Mouse (Mus musculus) macrophage (primary cell): ENCODE measurements around the gene N4bp3. TPM values are rescaled to one million over a fixed set of nuclear protein-coding genes. Genes with fewer than 3 reads are reported as not detected.
"Not testable (repeated sequence)": the region's sequence is repeated elsewhere in the genome, so short reads cannot be mapped to it uniquely, and the experiment has no call there.

Experiments
- H3K27ac ChIP-seq: fragments of 350-480 bp; formaldehyde crosslinking; 2 replicates; pipeline ENCODE4 v1.9.0; 2021
- H3K36me3 ChIP-seq: fragments of 350-480 bp; formaldehyde crosslinking; 2 replicates; pipeline ENCODE4 v1.9.0; 2021; ENCODE audit errors: inconsistent target
- H3K4me3 ChIP-seq: fragments of 350-480 bp; formaldehyde crosslinking; 2 replicates; pipeline ENCODE4 v1.9.0; 2021; ENCODE audit errors: inconsistent target
- H3K79me2 ChIP-seq: fragments of 350-480 bp; formaldehyde crosslinking; 2 replicates; pipeline ENCODE4 v1.9.0; 2021; ENCODE audit errors: inconsistent target
- WGBS: methylation state at CpG from one replicate; pipeline ENCODE4 v1.1.7; 2026; ENCODE audit warnings: inconsistent platforms; ENCODE audit not compliant: missing documents; 5-methylcytosine and 5-hydroxymethylcytosine counted together
- polyA plus RNA-seq: library from polyadenylated mRNA; stranded (reverse); fragments of 250-400 nt; gene quantifications from 3 replicates; pipeline ENCODE4 v1.2.4, GENCODE M21; 2018; ENCODE audit warnings: inconsistent platforms

N4bp3 gene
- polyA plus RNA-seq, 1 experiment from 2014 or later: 6.3 TPM

DNA sequence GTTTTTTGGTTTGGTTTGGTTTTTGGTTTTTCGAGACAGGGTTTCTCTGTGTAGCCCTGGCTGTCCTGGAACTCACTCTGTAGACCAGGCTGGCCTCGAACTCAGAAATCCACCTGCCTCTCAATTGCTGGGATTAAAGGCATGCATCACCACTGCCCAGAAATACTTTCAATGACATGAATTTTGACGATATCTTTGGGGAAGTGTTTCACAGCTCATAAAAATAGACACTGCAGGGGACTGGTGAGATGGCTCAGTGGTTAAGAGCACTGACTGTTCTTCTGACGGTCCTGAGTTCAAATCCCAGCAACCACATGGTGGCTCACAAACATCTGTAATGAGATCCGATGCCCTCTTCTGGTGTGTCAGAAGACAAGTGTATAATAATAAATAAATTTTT is 40.7 kb downstream of the N4bp3 start:
- H3K4me3 ChIP-seq, H3K79me2 ChIP-seq, H3K27ac ChIP-seq, H3K36me3 ChIP-seq: not testable (repeated sequence)
- 64% methylated on average over 4 of the region's 5 CpGs for WGBS

DNA sequence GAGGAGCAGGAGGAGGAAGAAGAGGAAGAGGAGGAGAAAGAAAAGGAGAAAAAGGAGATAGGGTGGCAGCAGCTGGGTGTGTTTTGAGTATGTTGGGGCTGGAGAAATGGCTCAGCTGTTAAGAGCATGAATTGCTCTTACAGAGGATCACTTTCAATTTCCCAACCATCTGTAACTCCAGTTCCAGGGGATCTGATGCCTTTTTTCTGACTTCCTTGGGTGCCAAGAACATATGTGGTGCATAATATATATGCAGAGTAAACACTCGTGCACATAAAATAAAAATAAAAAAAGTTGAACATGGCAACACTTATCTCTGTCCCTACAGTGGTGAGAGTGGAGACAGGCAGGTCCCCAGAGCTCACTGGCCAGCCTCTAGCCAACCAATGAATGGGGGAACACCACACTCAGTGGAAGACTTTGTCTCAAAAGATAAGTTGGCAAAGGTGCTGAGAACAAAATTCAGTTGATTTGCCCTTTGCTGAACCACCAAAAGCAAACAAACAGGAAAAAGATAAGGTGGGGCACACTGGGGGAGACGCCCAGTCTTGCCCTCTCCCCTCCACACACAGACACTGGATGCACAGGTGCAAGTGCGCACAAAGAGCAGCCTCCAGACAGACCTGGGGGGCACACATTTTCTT is 41.3 kb downstream of the N4bp3 start:
- no peak overlapping the region for H3K27ac ChIP-seq
- WGBS: 86% methylated on average over 3 of the region's 3 CpGs
- no peak overlapping the region for H3K4me3 ChIP-seq
- H3K79me2 ChIP-seq: peaks cover 15% of the 10 kb centered on the region
- peaks cover 7% of the 10 kb centered on the region for H3K36me3 ChIP-seq

DNA sequence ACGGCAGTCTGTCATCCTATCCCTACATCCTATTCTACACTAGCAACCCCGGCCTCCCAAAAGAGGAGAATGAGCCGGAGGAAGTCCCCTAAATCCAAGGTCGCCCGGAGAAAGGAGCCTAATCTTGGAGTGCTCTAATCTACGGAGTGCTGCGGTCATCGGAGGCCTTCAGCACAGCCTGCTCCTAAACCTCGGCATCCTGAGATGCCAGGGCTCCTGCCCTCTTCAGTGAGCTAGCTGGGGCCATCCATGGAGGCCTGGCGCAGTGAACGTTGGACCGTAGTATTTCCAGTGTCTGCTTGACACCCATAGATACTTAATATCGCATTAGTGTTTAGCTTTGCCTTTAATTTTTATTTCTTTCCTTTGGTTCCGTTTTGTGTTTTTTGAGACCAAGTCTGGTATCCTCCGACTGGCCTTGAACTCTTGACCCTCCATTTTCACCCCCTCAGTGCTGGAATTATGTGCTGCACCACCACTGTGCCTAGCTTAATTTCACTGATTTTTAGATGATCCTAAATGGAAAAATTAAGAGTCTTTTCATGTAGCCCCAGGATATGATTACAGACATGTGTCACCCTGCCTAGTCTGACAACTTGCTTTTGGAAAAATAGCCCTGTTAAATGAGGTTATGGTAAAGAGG is 43.4 kb downstream of the N4bp3 start:
- H3K36me3 ChIP-seq: peaks cover 29% of the 10 kb centered on the region
- peaks cover 36% of the 10 kb centered on the region for H3K79me2 ChIP-seq
- peak overlapping the region; percentile 70 for H3K27ac ChIP-seq
- 14% methylated on average over 15 of the region's 15 CpGs for WGBS
- H3K4me3 ChIP-seq: peak overlapping the region; percentile 48

DNA sequence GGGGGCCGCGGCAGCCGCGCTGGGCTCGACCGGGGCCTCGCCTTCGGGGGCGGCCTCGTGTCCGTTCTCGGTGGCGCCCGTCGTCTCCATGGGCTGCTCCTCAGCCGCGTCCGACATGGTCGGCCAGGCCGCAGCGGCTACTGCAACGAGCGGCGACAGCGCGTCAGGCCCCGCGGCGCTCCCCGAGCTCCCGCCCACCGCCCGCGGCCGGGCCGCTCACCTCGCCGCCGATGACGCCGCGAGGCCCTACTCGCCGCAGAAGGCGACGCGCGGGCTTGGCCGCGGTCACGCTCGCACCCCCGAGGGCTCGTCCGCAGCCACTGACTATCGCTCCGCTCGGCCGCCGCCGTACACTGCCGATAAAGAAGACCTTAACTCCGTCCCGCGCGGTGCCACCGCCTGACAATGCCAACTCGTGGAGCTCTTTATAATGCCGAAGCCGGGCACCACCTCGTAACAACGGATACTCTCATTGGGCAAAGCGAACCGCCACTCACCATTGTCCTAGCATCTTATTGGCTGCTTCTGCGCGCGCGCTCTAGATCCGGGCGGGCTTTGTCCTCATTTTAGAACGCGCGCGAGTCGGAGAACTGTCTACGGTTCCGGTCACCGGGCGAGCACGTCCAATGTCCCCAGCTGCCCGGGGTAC is 44.1 kb downstream of the N4bp3 start, which contains the start of gene Hnrnpab:
Hnrnpab (minus strand) TSS at position 401 of the 649 bp plus-strand sequence.
- Histone ChIP-seq H3K36me3 (peaks cover 35% of the 10 kb centered on the region), H3K4me3 (peak within 1 kb of the TSS; percentile 61)
- WGBS: 1% methylated on average over 84 of the region's 91 CpGs

DNA sequence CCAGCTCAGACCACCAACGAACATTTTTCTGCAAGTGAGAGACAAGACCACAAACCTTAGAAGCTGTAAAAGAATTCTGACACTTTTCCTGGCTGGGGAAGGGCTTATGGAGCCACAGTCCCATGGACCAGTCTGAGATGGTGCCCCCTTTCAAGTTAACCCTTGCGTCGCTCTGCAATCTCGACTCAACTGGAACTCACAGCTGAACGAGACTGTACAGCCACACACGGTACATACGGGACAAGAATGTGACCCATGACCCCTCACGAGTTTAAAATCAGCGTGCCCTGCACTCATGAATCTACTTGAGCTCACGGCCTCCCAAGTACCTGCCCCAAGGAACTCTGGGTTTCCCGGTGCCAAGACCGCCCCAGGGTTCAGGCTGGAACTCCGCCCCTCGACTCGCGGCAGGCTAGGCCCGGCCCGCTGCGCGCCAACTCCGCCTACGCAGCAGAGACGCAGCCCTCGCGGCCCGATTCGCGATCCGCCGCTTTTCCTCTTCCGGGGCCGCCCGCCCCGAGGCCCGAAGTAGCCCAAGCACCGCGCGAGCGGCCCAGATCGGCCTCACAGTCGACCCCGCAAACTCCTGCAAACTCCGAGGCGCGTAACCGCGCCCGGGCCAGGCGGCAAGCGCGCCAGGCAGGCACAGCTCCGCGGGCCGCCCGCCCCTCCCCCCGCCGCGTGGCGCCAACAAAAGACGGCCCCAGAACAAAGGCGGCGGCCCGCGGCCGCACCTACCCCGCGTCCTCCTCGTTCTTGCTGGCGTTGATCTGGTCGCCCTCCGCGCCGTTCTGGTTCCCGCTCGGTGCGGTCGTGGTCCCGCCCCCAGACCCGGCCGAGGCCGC is 44.8 kb downstream of the N4bp3 start:
- 0 out of 2 replicates have a peak overlapping the region, but pooled peaks have one; percentile 0 for H3K27ac ChIP-seq
- H3K4me3 ChIP-seq: peak overlapping the region; percentile 61
- peaks cover 43% of the 10 kb centered on the region for H3K36me3 ChIP-seq
- H3K79me2 ChIP-seq: peaks cover 50% of the 10 kb centered on the region
- WGBS: under 1% methylated on average over 77 of the region's 81 CpGs

More for the DNA sequence above, 44.1 kb downstream of the N4bp3 start, which contains the start of gene Hnrnpab:
- H3K79me2 ChIP-seq: peaks cover 43% of the 10 kb centered on the region
- H3K27ac ChIP-seq: peak within 1 kb of the TSS; percentile 70

DNA sequence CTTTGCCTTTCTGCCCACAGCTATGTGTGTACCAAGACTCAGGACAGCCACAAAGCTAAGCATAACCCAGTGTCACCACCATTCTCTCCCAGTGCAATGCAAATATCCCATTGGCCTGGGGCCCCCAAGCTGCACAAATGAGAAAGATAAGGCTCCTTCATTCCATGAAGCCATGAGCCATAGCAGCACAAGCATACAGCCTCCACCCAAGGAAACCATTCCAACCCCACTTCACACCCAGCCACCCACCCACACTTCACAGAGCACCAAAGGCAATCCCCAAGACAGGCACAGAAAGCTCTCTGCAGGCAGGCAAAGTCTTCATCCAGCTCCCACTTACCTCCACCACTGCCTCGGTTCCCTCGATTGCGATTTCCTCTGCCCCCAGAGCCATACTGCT is 48.4 kb downstream of the N4bp3 start:
- H3K27ac ChIP-seq: no peak overlapping the region
- H3K36me3 ChIP-seq: peaks cover 72% of the 10 kb centered on the region

DNA sequence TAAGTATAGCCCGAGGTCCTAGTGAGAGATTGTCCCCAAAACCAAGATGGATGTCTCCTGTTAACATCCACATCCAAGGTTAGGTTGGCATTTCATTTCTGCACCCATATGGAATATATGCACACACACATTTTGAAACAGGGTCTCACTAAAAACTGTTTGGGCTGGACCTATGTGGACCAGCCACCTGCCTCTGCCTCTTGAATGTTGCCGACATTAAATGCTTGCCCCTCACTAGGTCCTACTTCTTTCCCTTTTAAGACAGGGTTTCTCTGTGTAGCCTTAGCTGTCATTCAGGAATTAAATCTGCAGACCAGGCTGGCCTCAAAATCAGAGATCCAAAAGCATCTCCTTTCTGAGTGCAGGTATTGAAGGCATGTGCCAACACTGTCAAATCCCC is 53.1 kb downstream of the N4bp3 start:
- H3K79me2 ChIP-seq: peaks cover 59% of the 10 kb centered on the region
- H3K4me3 ChIP-seq: no peak overlapping the region
- 69% methylated on average over 2 of the region's 2 CpGs for WGBS
- H3K27ac ChIP-seq: no peak overlapping the region
- peaks cover 71% of the 10 kb centered on the region for H3K36me3 ChIP-seq

More for the DNA sequence above, 48.4 kb downstream of the N4bp3 start:
- WGBS: 85% methylated on average over 3 of the region's 3 CpGs
- Histone ChIP-seq H3K4me3 (no peak overlapping the region), H3K79me2 (peaks cover 86% of the 10 kb centered on the region)

DNA sequence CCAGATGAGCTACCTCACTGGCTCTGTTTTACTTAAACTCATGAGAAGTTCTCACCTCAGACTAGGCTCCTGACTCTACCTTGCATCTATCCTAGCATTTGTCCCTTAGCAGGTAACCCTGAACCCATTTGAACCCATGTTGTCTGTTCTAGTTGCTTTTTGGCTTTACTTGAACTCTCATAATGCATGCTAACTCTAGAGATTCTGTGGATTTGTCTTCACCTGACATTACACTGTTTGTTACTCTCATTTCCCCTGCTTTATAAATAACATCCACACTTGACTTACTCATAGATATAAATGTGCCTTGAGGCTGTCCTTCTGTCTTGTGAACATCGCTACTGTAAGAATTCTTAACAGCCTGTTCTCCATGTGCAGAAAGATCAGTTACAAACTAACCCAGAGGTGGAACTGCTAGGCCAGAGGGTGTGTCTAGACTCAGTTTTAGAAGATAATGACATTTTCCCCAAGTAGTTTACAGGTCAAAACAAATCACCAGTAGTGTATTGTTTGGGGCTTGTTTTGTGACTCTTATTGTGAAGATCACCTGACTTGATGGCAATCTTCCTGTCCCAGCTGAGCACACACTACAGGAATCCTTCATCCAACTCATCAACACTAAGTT is 55.1 kb downstream of the N4bp3 start:
- H3K79me2 ChIP-seq: peaks cover 39% of the 10 kb centered on the region
- H3K36me3 ChIP-seq: peaks cover 62% of the 10 kb centered on the region; the same call in 1 of the 2 replicates
- no peak overlapping the region for H3K4me3 ChIP-seq
- H3K27ac ChIP-seq: peak overlapping the region; percentile 21
- WGBS: 91% methylated on average over 1 of the region's 1 CpGs

DNA sequence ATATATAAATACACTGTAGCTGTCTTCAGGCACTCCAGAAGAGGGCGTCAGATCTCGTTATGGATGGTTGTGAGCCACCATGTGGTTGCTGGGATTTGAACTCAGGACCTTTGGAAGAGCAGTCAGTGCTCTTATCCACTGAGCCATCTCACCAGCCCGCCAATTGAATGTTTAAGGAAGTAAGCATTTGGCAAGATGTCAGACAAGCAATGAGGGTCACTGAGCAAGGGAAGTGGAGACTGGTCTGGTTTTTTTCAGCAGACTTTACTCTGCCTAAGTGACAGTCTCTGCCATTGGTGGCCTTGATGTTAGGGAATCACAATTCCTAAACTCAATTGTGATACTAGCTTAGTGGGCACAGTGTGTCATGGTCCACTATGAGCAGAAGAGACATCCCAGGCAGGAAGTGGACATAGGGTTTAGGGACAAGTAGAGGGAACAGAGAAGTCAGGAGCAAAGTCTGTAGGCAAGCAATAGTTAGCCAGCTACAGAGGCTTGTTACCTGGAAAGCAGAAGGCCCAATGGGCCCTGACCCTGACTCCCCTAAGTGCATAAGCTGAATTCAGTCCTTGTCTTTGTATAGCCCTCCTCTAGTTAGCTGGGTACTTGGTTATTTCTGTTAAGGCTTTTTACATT is 55.8 kb downstream of the N4bp3 start:
- WGBS: 38% methylated on average over 3 of the region's 3 CpGs
- H3K36me3 ChIP-seq: peaks cover 60% of the 10 kb centered on the region; the same call in 1 of the 2 replicates
- H3K4me3 ChIP-seq: no peak overlapping the region
- H3K27ac ChIP-seq: peak overlapping the region; percentile 21
- H3K79me2 ChIP-seq: peaks cover 31% of the 10 kb centered on the region

DNA sequence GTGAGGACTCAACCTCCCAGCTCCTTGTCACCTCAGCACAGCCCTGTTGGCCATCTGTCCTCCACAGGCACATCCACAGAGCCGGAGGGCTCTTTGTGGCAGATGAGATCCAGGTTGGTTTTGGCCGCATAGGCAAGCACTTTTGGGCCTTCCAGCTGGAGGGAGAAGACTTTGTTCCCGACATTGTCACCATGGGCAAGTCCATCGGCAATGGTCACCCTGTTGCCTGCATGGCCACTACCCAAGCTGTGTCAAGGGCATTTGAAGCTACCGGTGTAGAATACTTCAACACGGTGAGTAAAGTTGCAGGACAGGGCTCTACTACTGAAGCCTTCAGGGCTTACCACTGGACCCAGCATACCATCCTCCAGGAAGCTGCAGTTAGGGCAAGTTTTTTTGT is 56.8 kb downstream of the N4bp3 start:
- Histone ChIP-seq H3K4me3 (no peak overlapping the region), H3K27ac (no peak overlapping the region), H3K79me2 (peaks cover 22% of the 10 kb centered on the region), H3K36me3 (peaks cover 50% of the 10 kb centered on the region; the same call in 1 of the 2 replicates)
- 92% methylated on average over 6 of the region's 6 CpGs for WGBS

DNA sequence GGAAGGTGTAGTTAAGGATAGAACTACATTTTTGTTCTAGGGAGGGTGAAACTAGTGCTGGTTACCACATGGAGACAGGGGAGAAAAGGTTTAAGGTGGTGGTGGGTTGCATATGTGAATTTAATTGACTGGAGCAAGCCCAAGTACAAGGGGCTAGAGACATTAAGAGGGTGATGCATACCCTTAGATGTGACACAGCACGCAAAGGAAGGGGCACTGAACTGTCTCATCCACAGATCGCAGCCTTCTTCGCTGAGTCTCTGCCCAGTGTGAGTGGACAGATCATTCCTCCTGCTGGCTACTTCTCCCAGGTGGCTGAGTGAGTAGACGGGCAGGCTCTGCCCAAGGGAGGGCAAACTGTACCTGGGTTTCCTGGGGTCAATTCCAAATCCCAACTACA is 57.3 kb downstream of the N4bp3 start:
- no peak overlapping the region for H3K4me3 ChIP-seq
- peaks cover 45% of the 10 kb centered on the region; the same call in 1 of the 2 replicates for H3K36me3 ChIP-seq
- H3K79me2 ChIP-seq: peaks cover 17% of the 10 kb centered on the region
- H3K27ac ChIP-seq: no peak overlapping the region
- 90% methylated on average over 4 of the region's 4 CpGs for WGBS
